Mouse (Mus musculus) thymus, postnatal 0 days (tissue): ENCODE results near the gene Dmac2. TPM values are rescaled to one million over a fixed set of nuclear protein-coding genes. Genes with fewer than 3 reads are reported as not detected.
"Not testable (repeated sequence)": the region's sequence is repeated elsewhere in the genome, so short reads cannot be mapped to it uniquely, and the experiment has no call there.

Experiments
- DNase-seq: peaks from one replicate; pipeline ENCODE4 v3.0.0-alpha.2; 2015; ENCODE audit warnings: low spot score
- polyA plus RNA-seq: library from polyadenylated mRNA; unstranded; fragments of >200 nt; fragmentation: Nextera tagmentation; extraction: Ambion mirVana; gene quantifications from 2 replicates; pipeline ENCODE4 v1.2.1, GENCODE M21; 2015

Gene Dmac2
- 36.2 and 40.3 TPM in 2 replicates for polyA plus RNA-seq

DNA sequence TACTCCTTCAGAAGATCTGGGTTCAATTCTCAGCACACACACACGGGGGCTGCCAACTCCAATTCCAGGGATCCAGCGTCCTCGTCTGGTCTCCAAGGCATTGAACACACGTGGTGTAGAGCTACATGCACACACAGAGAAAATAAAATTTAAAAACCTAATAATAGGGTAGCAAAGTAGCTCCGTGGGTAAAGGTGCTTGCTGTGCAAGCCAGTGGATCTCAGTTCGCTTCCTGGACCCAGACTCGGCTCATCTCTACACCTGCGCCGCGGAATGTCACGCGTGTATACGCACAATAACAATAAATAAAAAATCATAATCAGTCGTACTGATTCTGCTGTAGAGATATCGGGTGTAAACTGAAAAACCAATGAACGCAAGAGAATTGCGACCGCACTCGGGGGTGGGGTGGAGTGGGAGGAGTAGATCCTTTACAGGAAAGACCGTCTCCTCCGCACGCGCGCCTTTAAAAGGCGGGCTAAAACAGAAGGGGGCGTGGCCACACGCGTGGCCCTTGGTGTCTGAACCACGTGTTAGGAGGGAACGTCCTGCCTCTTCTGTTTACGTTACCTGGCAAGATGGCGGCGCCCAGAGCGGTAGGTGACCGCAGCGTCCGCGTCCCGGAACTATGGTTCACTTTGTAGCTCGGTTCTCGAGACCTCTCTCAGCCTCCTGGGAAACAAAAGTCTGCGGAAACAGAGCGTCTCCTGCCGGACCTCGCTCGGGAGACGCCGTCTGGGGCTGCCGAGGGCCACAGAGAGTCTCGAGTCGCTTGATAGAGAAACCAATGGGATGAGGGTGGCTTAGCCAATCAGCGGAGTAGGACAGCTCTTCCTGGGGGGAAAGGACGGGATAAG is at the start of gene Dmac2:
TSS of gene Dmac2 (plus strand) at position 550 of the 857 bp plus-strand sequence.
- peak; percentile 97 for DNase-seq

DNA sequence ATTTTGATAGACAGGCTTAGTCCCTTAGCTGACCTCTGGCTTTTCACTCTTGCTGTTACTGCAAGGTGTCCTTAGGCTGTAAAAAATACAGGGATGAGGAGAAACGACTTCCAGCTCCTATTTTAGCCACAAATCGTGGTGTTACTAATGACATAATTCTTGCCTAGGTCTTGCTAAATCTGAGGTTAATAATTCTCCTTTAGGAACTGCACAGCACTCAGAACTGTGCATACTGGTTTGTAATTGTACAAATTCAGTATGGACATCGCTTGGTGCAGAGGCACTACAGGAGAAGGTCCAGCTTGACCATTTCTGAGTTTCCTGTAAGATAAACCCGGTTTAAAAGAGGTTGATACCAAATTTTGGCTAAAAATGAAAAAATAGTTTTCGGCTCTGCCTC is 45.4 kb upstream of the Dmac2 start:
- DNase-seq: not testable (repeated sequence)

DNA sequence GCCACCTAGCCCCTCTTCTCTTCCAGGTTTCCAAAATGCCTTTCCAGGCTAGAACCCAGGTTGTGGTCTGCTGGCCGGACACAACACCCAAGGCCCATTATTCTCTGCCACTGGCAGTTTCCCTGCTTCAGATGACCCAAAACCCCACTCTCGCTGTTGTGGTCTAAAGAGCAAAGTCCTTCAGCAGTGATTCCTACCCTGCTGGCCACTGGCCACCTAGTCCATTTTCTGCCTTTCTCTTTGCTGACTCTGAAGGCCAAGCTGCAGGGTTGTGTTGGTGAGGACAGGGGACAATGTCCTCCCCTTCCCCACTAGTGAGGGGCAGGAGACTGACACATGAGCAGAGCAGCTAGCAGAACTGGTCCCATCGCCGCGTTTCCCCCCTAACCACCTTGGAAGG is 44.1 kb upstream of the Dmac2 start:
- DNase-seq: no peak

DNA sequence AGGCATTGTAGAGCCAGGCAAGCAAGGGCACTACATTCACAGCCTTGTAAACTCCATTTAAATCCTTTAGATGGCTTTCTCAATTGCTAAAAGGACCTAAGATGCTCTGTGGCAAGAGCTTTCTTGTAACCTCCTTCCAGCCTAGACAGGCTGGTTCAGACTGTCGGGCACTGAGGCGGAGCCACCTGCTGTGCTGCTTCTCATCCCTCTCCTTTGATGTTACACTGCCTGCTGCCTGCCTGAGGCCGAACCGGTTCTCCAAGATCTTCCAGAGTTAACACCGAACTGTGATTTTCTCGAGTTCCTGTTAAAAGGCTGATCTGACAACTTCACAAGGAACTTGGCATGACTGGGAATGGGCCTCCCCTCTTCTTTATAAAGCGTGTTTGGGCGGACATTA is 43.3 kb upstream of the Dmac2 start:
- peak; percentile 50 for DNase-seq

DNA sequence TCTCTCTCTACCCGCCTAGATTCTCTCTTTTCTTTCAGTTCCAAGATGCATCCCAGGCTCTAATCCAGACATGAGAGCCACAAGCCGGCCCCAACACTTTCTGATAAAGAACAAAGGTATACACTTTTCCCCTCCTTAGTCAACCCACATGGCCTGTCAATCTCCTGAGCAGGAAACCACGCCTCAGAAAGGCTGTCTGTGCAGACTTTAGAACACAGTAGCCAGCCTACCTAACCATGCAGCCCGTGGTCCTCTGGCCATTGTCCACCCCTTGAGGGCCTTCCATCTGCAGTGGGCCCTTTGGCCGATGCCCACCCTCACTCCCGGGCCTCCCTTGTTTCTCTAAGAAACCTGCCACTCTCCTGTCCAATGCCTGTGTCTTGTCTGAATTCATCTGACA is 42.9 kb upstream of the Dmac2 start:
- DNase-seq: peak; percentile 42

DNA sequence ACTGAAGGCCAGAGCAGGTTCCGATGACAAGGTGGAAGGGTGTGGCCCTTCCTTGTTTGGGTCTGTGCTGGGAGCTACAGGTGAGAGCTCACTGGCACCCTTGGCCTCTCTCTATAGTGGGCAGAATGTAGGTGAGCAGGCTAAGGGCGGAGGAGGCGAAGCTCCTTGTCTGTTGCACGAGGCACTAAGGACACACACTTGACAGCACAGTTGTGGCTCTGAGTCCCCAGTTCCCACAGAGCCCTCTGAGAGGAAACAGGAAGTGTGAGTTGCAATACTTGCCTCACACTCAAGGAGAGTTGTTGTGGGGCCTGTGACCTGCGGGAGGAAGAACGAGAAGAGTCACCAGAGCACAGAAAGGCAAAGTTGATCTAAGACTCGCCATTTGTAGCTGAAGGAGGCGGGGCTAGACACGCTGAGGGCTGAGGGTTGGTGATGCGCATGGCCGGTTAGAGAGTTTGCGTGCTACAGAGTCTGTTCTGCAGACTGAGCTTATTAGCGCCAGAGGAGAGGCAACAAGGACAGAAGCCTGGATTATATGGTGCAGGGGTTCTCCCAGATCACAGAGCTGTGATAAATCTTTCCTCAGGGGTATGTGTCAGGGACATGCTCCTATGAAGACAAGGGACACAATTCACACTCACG is 42.3 kb upstream of the Dmac2 start:
- DNase-seq: peak; percentile 25

DNA sequence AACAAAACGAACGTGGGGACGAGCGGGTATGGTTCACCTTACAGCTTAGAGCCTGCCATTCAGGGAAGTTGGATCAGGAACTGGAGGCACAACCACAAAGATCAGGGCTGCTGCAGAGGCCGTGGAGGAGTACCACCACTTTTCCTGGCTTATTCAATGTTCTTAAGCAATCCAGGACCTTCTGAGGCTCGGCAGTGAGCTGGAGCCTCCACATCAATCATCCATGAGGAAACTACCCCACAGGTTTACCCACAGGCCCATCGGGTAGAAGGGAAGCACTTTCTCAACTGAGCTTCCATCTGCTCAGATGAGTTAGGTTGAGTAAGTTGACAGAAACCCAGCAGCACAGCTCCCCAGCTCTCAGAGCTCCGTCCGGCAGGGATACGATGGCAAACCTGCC is 39.8 kb upstream of the Dmac2 start:
- no peak for DNase-seq

DNA sequence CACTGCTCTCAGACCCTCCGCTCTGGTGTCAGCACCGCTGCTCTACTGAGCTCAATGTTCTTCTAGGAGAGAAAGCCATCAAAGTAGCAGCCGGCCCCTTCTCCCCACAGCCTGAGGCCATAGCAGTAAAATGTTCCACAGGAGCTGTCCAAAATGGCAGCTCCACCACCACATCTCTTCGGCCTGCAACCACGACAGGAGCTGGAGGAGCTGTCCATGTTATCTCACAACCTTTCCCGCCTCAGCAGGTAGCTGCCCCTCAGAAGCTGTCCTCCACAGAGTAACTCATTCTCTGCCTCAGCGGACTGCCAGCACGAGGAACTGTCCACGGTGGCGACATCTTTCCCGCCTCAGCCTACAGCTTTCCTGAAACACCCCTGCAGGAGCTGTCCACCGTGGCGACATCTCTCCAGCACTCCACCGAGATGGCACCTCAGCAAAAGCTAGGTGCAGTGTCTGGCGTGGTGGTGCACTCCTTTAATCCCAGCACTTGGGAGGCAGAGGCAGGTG is 36.9 kb upstream of the Dmac2 start:
- no peak for DNase-seq

DNA sequence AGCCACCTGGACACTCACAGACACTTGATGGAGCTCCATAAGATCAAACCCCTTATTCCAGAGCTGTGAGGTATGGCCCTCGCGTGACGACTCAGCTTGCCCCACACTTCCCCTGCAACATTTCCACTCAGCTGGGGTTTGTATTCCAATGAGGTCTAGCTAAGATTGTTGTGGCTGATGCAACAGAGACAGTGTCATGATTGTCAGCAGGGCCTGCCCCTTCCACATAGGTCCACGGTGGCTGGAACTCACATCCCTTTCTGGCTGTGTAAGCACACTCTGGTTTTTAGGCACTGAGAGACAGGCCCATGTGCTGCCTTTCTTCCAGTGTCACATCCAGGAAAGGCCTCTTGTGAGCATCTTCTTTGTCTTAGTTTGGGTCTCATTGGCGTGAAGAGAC is 34.6 kb upstream of the Dmac2 start:
- no peak for DNase-seq

DNA sequence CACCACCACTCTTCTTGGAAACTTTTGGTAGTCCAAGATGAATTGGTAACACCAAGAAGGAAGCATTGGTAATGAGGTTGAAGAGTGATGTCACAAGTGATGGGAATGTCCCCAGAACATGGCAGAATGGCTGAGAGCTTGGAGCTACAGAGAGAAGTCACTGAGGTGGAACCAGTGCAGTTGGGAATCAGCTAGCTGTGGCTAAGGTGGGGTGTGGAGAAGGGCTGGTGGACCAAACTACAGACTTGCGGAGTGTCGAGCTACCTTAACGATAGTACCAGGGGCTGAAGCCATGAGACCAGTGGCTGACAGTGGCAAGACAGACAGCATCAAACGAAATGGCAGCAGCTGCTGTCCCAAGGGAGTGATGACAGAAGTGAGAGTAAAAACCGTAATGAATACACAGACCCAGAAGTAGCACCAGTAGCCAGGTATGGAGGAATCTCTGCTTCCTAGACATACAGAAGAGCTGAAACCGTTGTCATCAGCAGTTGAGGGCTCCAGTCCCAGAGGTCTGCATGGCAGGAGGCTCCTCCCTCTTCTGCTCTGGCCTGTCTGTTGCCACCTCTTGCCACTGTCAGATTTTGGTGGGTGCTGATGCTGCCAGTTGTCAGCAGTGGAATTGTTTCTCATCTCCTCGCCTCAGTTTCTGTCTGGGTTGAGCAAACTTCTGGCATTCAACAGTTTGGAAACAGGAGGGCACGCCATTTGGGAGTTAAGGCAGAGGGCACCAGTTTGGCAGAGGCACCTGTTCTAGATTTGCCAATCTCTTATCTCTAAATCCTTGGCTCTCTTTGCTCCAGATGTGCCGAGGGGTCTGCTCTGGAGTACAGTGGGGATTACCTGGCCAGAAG is 33.6 kb upstream of the Dmac2 start:
- no peak for DNase-seq

DNA sequence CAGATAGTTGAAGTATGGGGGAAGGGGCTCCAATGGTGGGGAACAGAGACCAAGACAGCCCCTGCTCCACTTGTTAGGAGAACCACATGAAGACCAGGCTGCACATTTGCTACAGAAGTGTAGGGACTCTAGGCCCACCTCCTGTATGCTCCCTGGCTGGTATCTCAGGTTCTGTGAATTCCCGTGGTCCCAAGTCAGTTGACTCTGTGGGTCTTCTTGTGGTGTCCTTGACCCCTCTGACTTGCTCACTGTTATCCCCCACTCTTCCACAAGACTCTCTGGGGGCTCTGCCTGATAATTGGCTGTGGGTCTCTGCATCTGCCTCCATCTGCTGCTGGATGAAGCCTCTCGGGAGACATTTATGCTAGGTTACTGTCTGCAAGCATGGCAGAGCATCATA is 28.0 kb upstream of the Dmac2 start:
- no peak for DNase-seq

DNA sequence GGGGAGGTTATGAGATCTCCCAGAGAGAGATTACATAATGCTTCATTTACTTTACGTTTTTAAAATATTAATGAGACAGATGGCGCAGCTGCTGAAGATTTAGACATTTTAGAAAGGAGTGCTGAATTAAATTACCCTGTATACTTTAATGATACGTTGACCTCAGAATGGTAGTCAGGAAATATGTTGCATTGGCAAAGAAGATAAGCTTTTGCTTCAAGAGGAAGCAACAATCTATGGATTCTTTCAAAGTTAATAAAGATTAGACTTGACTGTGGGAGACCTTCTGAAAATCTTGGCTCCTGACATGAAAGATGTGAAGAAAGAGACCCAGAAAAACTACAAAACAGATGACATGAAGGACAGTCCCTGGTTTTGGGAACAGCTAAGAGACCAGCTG is 25.4 kb upstream of the Dmac2 start:
- no peak for DNase-seq

DNA sequence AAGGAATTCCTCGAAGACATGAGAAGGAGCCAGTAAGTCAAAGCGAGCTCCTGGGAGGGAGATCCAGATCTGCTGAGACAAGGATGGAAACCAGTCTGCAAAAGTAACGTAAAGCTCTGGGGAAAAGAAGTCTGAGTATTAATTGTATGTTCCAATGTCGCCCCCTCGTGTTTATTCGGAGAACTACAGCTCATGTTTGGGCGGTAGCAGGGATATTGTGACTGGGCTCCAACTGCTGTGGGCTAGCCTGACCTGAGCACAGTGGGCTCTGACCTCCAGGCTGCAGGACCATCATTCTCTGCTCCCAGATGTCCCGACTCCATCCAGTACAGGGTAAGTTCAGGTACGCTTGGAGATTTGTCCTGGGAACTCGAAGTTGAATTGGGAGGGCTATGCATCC is 19.6 kb upstream of the Dmac2 start:
- peak; percentile 76 for DNase-seq

DNA sequence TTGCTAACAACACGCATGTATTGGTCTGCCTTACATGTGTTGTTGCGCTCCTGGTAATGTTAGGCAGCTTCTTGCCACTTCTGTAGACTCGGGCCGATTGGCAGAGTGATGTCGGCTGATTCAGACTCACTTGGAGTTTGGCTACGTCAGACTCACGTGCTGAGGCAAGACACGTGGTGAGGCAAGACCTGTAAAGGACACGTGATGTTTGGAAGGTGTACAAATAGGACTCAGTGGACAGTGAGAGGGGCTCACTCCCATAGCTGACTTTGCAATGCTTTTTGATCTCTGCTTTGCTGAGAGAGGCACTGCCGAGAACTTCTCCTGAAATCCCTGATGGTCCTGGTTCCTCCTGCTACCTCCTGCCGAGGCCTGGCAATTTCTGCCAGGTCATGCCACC is 18.5 kb upstream of the Dmac2 start:
- no peak for DNase-seq

DNA sequence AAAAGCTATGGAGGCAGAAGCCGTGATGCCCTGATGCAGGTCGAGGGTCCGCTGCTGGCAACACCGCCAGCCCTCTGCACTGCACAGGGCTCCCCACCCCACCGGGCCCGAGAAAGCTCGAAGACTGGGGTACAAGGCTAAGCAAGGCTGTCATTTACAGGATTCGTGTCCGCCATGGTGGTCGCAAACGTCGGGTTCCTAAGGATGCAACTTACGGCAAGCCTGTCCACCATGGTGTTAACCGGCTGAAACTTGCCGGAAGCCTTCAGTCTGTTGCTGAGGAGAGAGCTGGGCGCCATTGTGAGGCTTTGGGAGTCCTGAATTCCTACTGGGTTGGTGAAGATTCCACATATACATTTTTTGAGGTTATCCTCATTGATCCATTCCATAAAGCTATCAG is 17.9 kb upstream of the Dmac2 start:
- no peak for DNase-seq

DNA sequence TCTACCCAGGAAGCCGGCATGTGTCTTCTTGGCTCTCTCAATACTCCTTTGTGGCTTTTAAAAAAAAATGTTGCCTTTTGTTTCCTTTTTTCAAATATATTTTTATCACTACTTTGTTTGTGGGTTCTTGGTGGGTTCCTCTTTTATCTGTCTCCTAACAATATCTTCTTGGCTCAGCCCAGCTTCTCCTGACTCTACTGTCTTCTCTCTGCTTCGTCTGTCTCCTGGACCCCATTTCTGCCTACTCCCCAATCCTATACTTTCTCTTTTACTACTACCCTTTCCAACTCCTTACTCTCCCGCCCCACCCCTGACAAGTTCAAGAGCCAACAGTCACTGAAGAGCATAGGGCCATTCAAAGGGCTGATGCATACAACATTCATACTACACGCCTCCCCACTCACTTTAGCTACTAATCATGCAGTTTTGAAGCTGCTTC is 12.6 kb upstream of the Dmac2 start:
- DNase-seq: no peak

DNA sequence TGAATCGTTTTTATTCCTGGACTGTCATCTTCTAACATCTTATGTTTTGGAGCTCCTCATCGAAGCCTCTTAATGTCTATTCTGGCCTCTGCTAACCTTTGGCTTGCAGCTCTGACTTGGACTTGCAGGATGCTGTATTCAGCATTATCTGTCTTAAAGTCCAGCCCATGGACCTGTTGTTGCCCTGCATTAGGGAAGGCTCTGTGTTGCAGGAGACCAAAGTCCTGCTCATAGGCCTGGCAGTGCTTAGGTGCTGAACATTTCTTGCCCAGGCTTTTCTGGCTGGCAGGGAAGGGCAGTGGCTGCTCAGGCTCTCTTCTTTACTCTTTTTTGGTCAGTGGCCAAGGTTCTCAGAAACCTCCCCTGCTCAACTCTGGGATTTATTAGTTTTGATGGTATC is 12.0 kb upstream of the Dmac2 start:
- DNase-seq: no peak

DNA sequence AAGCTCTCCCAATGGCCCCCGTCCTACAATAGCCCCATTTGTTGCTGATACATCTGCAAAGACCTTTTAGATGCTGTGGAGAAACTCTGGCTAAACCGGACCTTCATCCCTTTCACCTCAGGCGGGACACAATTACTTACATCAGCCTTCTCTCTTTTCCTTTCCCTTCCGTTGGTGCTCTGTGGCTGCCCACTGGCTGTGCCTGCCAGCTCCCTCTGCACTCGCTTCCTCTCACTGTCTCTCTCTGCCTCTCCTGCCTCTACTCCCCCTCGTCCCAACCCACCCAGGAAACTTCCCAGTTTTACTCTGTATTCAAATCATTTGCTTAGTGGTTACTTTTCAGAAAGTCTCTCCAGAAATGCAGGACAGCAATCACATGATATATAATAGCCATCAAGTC is 9.2 kb upstream of the Dmac2 start:
- DNase-seq: no peak

DNA sequence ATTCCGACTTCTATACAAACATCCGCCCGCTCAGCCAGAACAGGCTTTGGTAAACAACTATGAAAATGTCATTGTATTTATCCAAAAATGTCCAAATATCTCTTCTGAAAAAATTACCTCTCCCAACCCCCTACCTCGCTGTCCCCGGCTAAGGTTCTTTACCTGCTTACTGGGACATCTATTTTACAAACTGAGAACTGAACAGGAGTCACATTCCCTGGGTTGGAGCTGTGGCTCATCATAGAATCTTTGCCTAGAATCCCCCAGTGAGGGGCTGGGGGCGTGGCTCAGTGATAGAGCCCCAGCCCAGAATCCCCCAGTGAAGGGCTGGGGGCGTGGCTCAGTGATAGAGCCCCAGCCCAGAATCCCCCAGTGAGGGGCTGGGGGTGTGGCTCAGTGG is 7.7 kb upstream of the Dmac2 start:
- no peak for DNase-seq

DNA sequence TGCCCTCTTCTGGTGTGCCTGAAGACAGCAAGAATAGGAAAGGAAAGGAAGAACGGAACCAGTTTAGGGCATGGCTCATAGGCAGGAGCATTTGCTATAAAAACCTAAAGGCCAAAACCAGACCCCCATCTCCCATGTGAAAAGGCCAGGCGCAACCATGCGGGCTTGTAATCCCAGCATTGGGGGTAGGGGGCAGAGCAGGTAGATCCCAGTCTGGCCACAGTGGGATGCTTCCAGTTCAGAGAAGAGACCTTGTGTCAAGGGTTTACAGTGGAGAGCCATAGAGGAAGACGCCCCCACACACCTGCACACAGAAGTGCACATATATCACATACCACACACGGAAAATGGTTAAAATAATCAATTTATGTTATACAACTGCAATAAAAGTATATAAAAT is 5.1 kb upstream of the Dmac2 start:
- no peak for DNase-seq

DNA sequence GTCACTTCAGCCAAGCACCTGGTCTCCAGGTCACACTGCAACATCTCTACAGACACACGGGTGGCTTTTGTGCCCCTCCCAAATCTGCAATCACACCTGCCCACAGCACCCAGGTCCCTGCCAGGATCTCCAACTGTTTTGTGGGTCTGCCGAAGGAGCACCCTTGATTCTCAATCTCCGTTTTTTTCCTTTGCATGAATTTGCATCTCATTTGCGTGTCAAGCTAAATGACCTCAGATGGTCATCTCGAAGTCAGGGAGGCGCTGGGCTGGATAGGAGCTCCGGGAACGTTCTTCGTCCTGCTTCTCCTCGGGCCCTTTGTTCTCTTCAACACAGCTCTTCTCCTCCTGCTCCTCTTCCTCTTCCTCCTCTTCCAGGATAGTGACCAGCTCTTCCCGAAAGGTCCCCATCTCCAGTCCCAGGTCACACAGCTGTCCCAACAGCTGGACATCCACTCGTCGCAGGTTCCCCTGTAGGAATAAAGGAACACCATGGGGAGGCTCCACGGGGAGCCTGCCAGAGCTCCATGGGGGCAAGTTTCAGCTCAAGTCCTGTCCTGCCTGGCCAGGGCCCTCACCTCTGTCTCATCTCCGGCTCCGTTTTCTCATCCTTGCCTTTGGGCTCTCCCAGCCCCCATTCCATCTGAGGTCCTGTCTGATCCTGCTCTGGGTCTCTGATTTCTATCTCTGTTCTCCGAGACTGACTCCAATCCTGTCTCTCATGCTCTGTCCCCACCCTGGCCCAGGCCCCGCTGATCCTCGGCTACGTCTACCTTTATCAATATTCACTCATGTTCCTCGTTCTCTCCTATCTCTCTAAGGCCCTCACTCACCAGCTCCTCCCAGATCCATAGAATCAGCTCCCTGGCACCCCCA is 4.1 kb upstream of the Dmac2 start:
- no peak for DNase-seq
